In genomic region chr13:119969163-119969562, GRCm38 (mm10) we compare ENCODE assay signal across 16 mouse cellular contexts. TPM values are rescaled to one million over a fixed set of nuclear protein-coding genes. Genes with fewer than 3 reads are reported as not detected.
"Had no signal": no experiment of that assay in that cellular context is flagged by ENCODE, and none has a peak within 500 bp of the region (broad histone marks: within the 10 kb centered on the region; RNA-seq: fewer than 3 reads in every experiment).

No protein-coding gene starts in this region.

RNA-seq across cellular contexts. Expression of gene B020031M17Rik, which starts 18.6 kb away (rescaled TPM):
- total RNA-seq: layer of hippocampus, adult 8-10 months; layer of hippocampus, postnatal 14 days; left cerebral cortex, adult 18-20 months; left cerebral cortex, postnatal 10 days; left cerebral cortex, postnatal 4 days; liver, adult 2 months; midbrain, postnatal 0 days had no signal
- polyA plus RNA-seq: kidney, embryonic 15.5 days; large intestine, adult 2 months; limb, embryonic 13.5 days; liver, adult 2 months; liver, embryonic 14.5 days; lung, postnatal 0 days; midbrain, embryonic 12.5 days; midbrain, postnatal 0 days; myocyte; neural tube, embryonic 11.5 days; stomach, embryonic 14.5 days had no signal

RNA-seq across cellular contexts. Expression of gene Gm21761, which starts 40.1 kb away (rescaled TPM):
- total RNA-seq: layer of hippocampus, adult 8-10 months; layer of hippocampus, postnatal 14 days; left cerebral cortex, adult 18-20 months; left cerebral cortex, postnatal 10 days; left cerebral cortex, postnatal 4 days; liver, adult 2 months; midbrain, postnatal 0 days had no signal
- polyA plus RNA-seq: kidney, embryonic 15.5 days; large intestine, adult 2 months; limb, embryonic 13.5 days; liver, adult 2 months; liver, embryonic 14.5 days; lung, postnatal 0 days; midbrain, embryonic 12.5 days; midbrain, postnatal 0 days; myocyte; neural tube, embryonic 11.5 days; stomach, embryonic 14.5 days had no signal

RNA-seq across cellular contexts. Expression of gene Gm36079, which starts 57.6 kb away (rescaled TPM):
- total RNA-seq: layer of hippocampus, adult 8-10 months; layer of hippocampus, postnatal 14 days; left cerebral cortex, adult 18-20 months; left cerebral cortex, postnatal 10 days; left cerebral cortex, postnatal 4 days; liver, adult 2 months; midbrain, postnatal 0 days had no signal
- polyA plus RNA-seq: kidney, embryonic 15.5 days; large intestine, adult 2 months; limb, embryonic 13.5 days; liver, adult 2 months; liver, embryonic 14.5 days; lung, postnatal 0 days; midbrain, embryonic 12.5 days; midbrain, postnatal 0 days; myocyte; neural tube, embryonic 11.5 days; stomach, embryonic 14.5 days had no signal
